Mouse (Mus musculus) hindbrain, embryonic 14.5 days (tissue): ENCODE data around the gene Odf3. TPM values are rescaled to one million over a fixed set of nuclear protein-coding genes. Genes with fewer than 3 reads are reported as not detected.

Experiments used
- ATAC-seq: fragments of 200-750 bp; cut with Nextera tagmentation; 2 replicates; pipeline ENCODE4 v1.8.0; 2017; ENCODE audit warnings: moderate number of reproducible peaks, mild to moderate bottlenecking, moderate TSS enrichment, moderate library complexity; ENCODE audit not compliant: low FRiP score
- DNase-seq: peaks from one replicate; pipeline ENCODE4 v3.0.0-alpha.2; 2015; ENCODE audit warnings: low spot score
- H3K27ac ChIP-seq: fragments of 300-500 bp; sonication (generic); 2 replicates; pipeline ENCODE4 v1.5.1; 2014; ENCODE audit warnings: mild to moderate bottlenecking, moderate library complexity
- H3K27me3 ChIP-seq: fragments of 300-500 bp; sonication (generic); 2 replicates; pipeline ENCODE4 v1.6.1; 2014; ENCODE audit warnings: mild to moderate bottlenecking, low read length, mixed read lengths; ENCODE audit not compliant: control insufficient read depth, insufficient read depth
- H3K36me3 ChIP-seq: fragments of 300-500 bp; sonication (generic); replicated peaks from 2 replicates; pipeline ENCODE4 v1.6.1; 2014; ENCODE audit not compliant: control insufficient read depth, insufficient read depth
- H3K4me1 ChIP-seq: fragments of 300-500 bp; sonication (generic); replicated peaks from 2 replicates; pipeline ENCODE4 v1.6.1; 2014; ENCODE audit warnings: antibody characterized with exemption, low read length, mixed read lengths; ENCODE audit not compliant: control insufficient read depth, insufficient read depth
- H3K4me2 ChIP-seq: fragments of 300-500 bp; sonication (generic); replicated peaks from 2 replicates; pipeline ENCODE4 v1.6.1; 2014; ENCODE audit warnings: mild to moderate bottlenecking, moderate library complexity
- H3K4me3 ChIP-seq: fragments of 300-500 bp; sonication (generic); replicated peaks from 2 replicates; pipeline ENCODE4 v1.5.1; 2014; ENCODE audit warnings: mild to moderate bottlenecking, low read length
- H3K9ac ChIP-seq: fragments of 300-500 bp; sonication (generic); 2 replicates; pipeline ENCODE4 v1.6.1; 2014
- H3K9me3 ChIP-seq: fragments of 300-500 bp; sonication (generic); 2 replicates; pipeline ENCODE4 v1.6.1; 2016; ENCODE audit warnings: low read length; ENCODE audit not compliant: control insufficient read depth
- WGBS: fragments of 180-500 bp; shearing (Covaris S2); extraction: QIAGEN DNeasy Blood & Tissue Kit; methylation state at CpG from one replicate; pipeline ENCODE4 v1.1.7; 2014; 5-methylcytosine and 5-hydroxymethylcytosine counted together
- polyA plus RNA-seq: library from polyadenylated mRNA; unstranded; fragments of >200 nt; fragmentation: Nextera tagmentation; extraction: Ambion mirVana; gene quantifications from 2 replicates; pipeline ENCODE4 v1.2.1, GENCODE M21; 2014

The Odf3 gene
- 0.14 TPM in 1 of 2 replicates, not detected in the other for polyA plus RNA-seq

GRCm38 (mm10) chr7:140847755-140848580, at the start of gene Odf3:
Odf3 (plus strand) TSS chr7:140847805.
- Histone ChIP-seq H3K4me1 (no peaks in the 10 kb centered on the region), H3K4me2 (no peak within 1 kb of the TSS), H3K27me3 (no peaks in the 10 kb centered on the region), H3K27ac (no peak within 1 kb of the TSS), H3K9ac (no peak within 1 kb of the TSS), H3K36me3 (peaks cover 17% of the 10 kb centered on the region), H3K4me3 (no peak within 1 kb of the TSS), H3K9me3 (no peaks in the 10 kb centered on the region)
- WGBS, result 65% methylated on average over 11 of the region's 11 CpGs
- DNase-seq (no peak), ATAC-seq (no peak)

- ATAC-seq (no peak), DNase-seq (no peak)
- Histone ChIP-seq H3K9ac (no peak overlapping the region), H3K27ac (no peak overlapping the region), H3K4me1 (no peaks in the 10 kb centered on the region), H3K4me3 (no peak overlapping the region), H3K9me3 (no peaks in the 10 kb centered on the region), H3K4me2 (no peak overlapping the region), H3K36me3 (no peaks in the 10 kb centered on the region), H3K27me3 (no peaks in the 10 kb centered on the region)
- 79% methylated on average over 2 of the region's 2 CpGs for WGBS
Observed at GRCm38 (mm10) chr7:140798212-140798611, 49.4 kb upstream of the Odf3 start.

- H3K36me3 ChIP-seq, result no peaks in the 10 kb centered on the region; the same call in 1 of the 2 replicates
- ATAC-seq (no peak), DNase-seq (no peak)
- no peak overlapping the region for H3K4me2 ChIP-seq
- H3K4me3 ChIP-seq, result no peak overlapping the region
- no peaks in the 10 kb centered on the region for H3K27me3 ChIP-seq
- H3K9me3 ChIP-seq, result no peaks in the 10 kb centered on the region
- H3K27ac ChIP-seq, result no peak overlapping the region
- H3K4me1 ChIP-seq, result no peaks in the 10 kb centered on the region
- no peak overlapping the region for H3K9ac ChIP-seq
- 69% methylated on average over 6 of the region's 6 CpGs for WGBS
Observed at GRCm38 (mm10) chr7:140802629-140803028, 45.0 kb upstream of the Odf3 start.

- H3K36me3 ChIP-seq, result peaks cover 12% of the 10 kb centered on the region
- H3K4me3 ChIP-seq, result no peak overlapping the region
- DNase-seq (no peak), ATAC-seq (peak; percentile 14; the same call in 1 of the 2 replicates)
- 18% methylated on average over 1 of the region's 1 CpGs for WGBS
- H3K4me1 ChIP-seq, result no peaks in the 10 kb centered on the region
- H3K9me3 ChIP-seq, result no peaks in the 10 kb centered on the region
- H3K4me2 ChIP-seq, result no peak overlapping the region
- no peak overlapping the region for H3K27ac ChIP-seq
- no peaks in the 10 kb centered on the region for H3K27me3 ChIP-seq
- H3K9ac ChIP-seq, result no peak overlapping the region
Observed at GRCm38 (mm10) chr7:140805704-140806103, 41.9 kb upstream of the Odf3 start.

GRCm38 (mm10) chr7:140810496-140810895, 37.1 kb upstream of the Odf3 start:
- ATAC-seq (no peak), DNase-seq (no peak)
- H3K9ac ChIP-seq, result no peak overlapping the region
- peaks cover 41% of the 10 kb centered on the region for H3K36me3 ChIP-seq
- 94% methylated on average over 6 of the region's 6 CpGs for WGBS
- no peaks in the 10 kb centered on the region for H3K4me1 ChIP-seq
- H3K4me2 ChIP-seq, result no peak overlapping the region
- no peaks in the 10 kb centered on the region for H3K27me3 ChIP-seq
- H3K4me3 ChIP-seq, result no peak overlapping the region
- no peaks in the 10 kb centered on the region for H3K9me3 ChIP-seq
- no peak overlapping the region for H3K27ac ChIP-seq

GRCm38 (mm10) chr7:140811714-140812113, 35.9 kb upstream of the Odf3 start:
- Histone ChIP-seq H3K9ac (no peak overlapping the region), H3K27ac (0 out of 2 replicates have a peak overlapping the region, but pooled peaks have one; percentile 22), H3K4me3 (no peak overlapping the region), H3K36me3 (peaks cover 41% of the 10 kb centered on the region), H3K4me2 (no peak overlapping the region), H3K27me3 (no peaks in the 10 kb centered on the region), H3K9me3 (no peaks in the 10 kb centered on the region), H3K4me1 (no peaks in the 10 kb centered on the region)
- WGBS, result 79% methylated on average over 13 of the region's 13 CpGs
- DNase-seq, result no peak
- no peak for ATAC-seq

GRCm38 (mm10) chr7:140812850-140813249, 34.8 kb upstream of the Odf3 start:
- 0 out of 2 replicates have a peak, but pooled peaks cover 3% of the 10 kb centered on the region for H3K4me1 ChIP-seq
- no peaks in the 10 kb centered on the region for H3K9me3 ChIP-seq
- no peak for DNase-seq
- WGBS, result 94% methylated on average over 12 of the region's 12 CpGs
- no peak for ATAC-seq
- no peak overlapping the region for H3K4me2 ChIP-seq
- no peak overlapping the region for H3K4me3 ChIP-seq
- no peaks in the 10 kb centered on the region for H3K27me3 ChIP-seq
- no peak overlapping the region for H3K27ac ChIP-seq
- peaks cover 42% of the 10 kb centered on the region for H3K36me3 ChIP-seq
- no peak overlapping the region for H3K9ac ChIP-seq

- no peaks in the 10 kb centered on the region for H3K9me3 ChIP-seq
- peak overlapping the region; percentile 63 for H3K4me2 ChIP-seq
- peaks cover 7% of the 10 kb centered on the region; the same call in 1 of the 2 replicates for H3K36me3 ChIP-seq
- H3K9ac ChIP-seq, result no peak overlapping the region
- no peak for ATAC-seq
- WGBS, result 55% methylated on average over 4 of the region's 4 CpGs
- no peaks in the 10 kb centered on the region for H3K27me3 ChIP-seq
- peaks cover 17% of the 10 kb centered on the region; the same call in 1 of the 2 replicates for H3K4me1 ChIP-seq
- no peak for DNase-seq
- H3K4me3 ChIP-seq, result no peak overlapping the region; the same call in 1 of the 2 replicates
- no peak overlapping the region for H3K27ac ChIP-seq
Observed at GRCm38 (mm10) chr7:140820173-140820572, 27.4 kb upstream of the Odf3 start.

GRCm38 (mm10) chr7:140821305-140821652, 26.3 kb upstream of the Odf3 start:
- peak overlapping the region; percentile 87 for H3K9ac ChIP-seq
- H3K27ac ChIP-seq, result peak overlapping the region; percentile 95
- WGBS, result 45% methylated on average over 5 of the region's 5 CpGs
- H3K27me3 ChIP-seq, result no peaks in the 10 kb centered on the region
- peak overlapping the region; percentile 63 for H3K4me2 ChIP-seq
- DNase-seq, result no peak
- no peaks in the 10 kb centered on the region for H3K9me3 ChIP-seq
- peak overlapping the region; percentile 75 for H3K4me3 ChIP-seq
- ATAC-seq, result peak; percentile 60
- H3K4me1 ChIP-seq, result peaks cover 17% of the 10 kb centered on the region; the same call in 1 of the 2 replicates
- peaks cover 7% of the 10 kb centered on the region; the same call in 1 of the 2 replicates for H3K36me3 ChIP-seq
